Mouse (Mus musculus): ENCODE data around the gene Bag1.

Bag1 gene

GRCm38 (mm10) chr4:40948160-40948708 is at the start of gene Bag1, which contains the start of gene Chmp5:
Gene Bag1 (minus strand): TSS chr4:40948294.
Gene Chmp5 (plus strand): TSS chr4:40948407.
- peak; percentile 97 to 98 for DNase-seq (ENCODE audit: low spot score in 2 of 2)

GRCm38 (mm10) chr4:40996302-40996701 is 48.2 kb upstream of the Bag1 start:
- no peak for DNase-seq (ENCODE audit: low spot score in 2 of 2)

- no peak for DNase-seq (ENCODE audit: low spot score in 2 of 2)
Observed at GRCm38 (mm10) chr4:40989633-40990032, 41.5 kb upstream of the Bag1 start.

- DNase-seq (ENCODE audit: low spot score in 2 of 2), result no peak
Observed at GRCm38 (mm10) chr4:40983686-40984085, 35.6 kb upstream of the Bag1 start.

GRCm38 (mm10) chr4:40982486-40982885 is 34.4 kb upstream of the Bag1 start:
- DNase-seq (ENCODE audit: low spot score in 2 of 2), result no peak

GRCm38 (mm10) chr4:40979430-40979829 is 31.3 kb upstream of the Bag1 start:
- no peak for DNase-seq (ENCODE audit: low spot score in 2 of 2)

GRCm38 (mm10) chr4:40976651-40977050 is 28.6 kb upstream of the Bag1 start:
- no peak for DNase-seq (ENCODE audit: low spot score in 2 of 2)

GRCm38 (mm10) chr4:40975678-40976077 is 27.6 kb upstream of the Bag1 start:
- no peak for DNase-seq (ENCODE audit: low spot score in 2 of 2)

- no peak for DNase-seq (ENCODE audit: low spot score in 2 of 2)
Observed at GRCm38 (mm10) chr4:40974011-40974410, 25.9 kb upstream of the Bag1 start.

- DNase-seq (ENCODE audit: low spot score in 2 of 2), result no peak
Observed at GRCm38 (mm10) chr4:40971744-40972143, 23.6 kb upstream of the Bag1 start.

- peak; percentile 97 for DNase-seq (ENCODE audit: low spot score in 2 of 2)
Observed at GRCm38 (mm10) chr4:40970842-40971701, 23.0 kb upstream of the Bag1 start, which contains the start of gene Nfx1. Gene Nfx1 (plus strand): TSS chr4:40970906.

- no peak for DNase-seq (ENCODE audit: low spot score in 2 of 2)
Observed at GRCm38 (mm10) chr4:40970592-40970841, 22.4 kb upstream of the Bag1 start.

- no peak for DNase-seq (ENCODE audit: low spot score in 2 of 2)
Observed at GRCm38 (mm10) chr4:40969781-40970591, 21.9 kb upstream of the Bag1 start.

- no peak for DNase-seq (ENCODE audit: low spot score in 2 of 2)
Observed at GRCm38 (mm10) chr4:40969161-40969560, 21.1 kb upstream of the Bag1 start.

- DNase-seq (ENCODE audit: low spot score in 2 of 2), result no peak
Observed at GRCm38 (mm10) chr4:40963536-40963935, 15.4 kb upstream of the Bag1 start.

- DNase-seq (ENCODE audit: low spot score in 2 of 2), result no peak
Observed at GRCm38 (mm10) chr4:40955942-40956341, 7.8 kb upstream of the Bag1 start.

GRCm38 (mm10) chr4:40953521-40953920 is 5.4 kb upstream of the Bag1 start:
- no peak for DNase-seq (ENCODE audit: low spot score in 2 of 2)

- DNase-seq (ENCODE audit: low spot score in 2 of 2), result peak in 1 of 2 experiments; percentile 9
Observed at GRCm38 (mm10) chr4:40947565-40948159, 432 bp downstream of the Bag1 start.

- DNase-seq (ENCODE audit: low spot score in 2 of 2), result no peak
Observed at GRCm38 (mm10) chr4:40946516-40947121, 1.5 kb downstream of the Bag1 start.

- DNase-seq (ENCODE audit: low spot score in 2 of 2), result no peak
Observed at GRCm38 (mm10) chr4:40943651-40944050, 4.4 kb downstream of the Bag1 start.

- no peak for DNase-seq (ENCODE audit: low spot score in 2 of 2)
Observed at GRCm38 (mm10) chr4:40938793-40939192, 9.3 kb downstream of the Bag1 start.
